Mouse (Mus musculus): ENCODE measurements around the gene Kcnma1. TPM values are rescaled to one million over a fixed set of nuclear protein-coding genes. Genes with fewer than 3 reads are reported as not detected.

Gene Kcnma1
- polyA plus RNA-seq, 1 experiment from 2014 or later, result 4.0 TPM

DNA sequence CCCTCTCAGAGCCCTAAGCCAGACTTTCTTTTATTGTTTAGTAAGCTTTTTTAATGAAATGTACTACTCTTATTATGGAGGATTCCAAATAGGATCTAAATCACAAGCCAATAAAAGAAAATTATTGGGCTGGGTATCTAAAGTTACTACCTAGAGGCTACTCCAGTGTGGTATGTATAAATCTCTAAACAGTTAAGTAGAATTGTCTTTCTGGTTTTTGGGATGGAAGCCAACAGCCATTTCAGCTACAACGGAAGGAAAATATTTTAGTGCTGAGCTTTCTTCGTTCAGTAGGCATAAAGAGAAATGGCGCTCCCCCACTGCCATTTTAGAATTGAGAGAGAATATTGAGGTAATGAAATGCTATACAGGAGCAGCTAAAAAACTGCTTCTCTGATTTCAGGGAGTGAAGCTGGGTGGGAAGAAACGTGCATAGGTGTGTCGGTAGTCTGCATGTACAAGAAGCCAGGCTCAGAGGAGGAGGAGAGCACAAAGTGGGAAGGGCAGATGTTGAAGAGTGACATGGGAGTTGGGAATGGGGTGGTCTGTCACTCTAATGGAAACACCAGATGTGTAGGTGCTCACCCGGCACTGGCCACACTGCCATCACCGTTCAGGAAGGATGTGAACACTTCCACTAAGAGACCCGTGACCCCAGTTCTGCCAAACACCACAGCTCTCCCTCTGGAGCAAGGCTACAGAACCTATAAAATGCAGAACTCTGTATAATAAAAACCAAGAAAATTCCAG, 656.6 kb downstream of the Kcnma1 start:
- Histone ChIP-seq H3K4me3 (no peak overlapping the region), H3K4me1 (peaks cover 9% of the 10 kb centered on the region; the same call in 1 of the 2 replicates), H3K27ac (no peak overlapping the region), H3K27me3 (no peaks in the 10 kb centered on the region), H3K9ac (no peak overlapping the region), H3K36me3 (no peaks in the 10 kb centered on the region), H3K9me3 (no peaks in the 10 kb centered on the region), H3K4me2 (no peak overlapping the region)
- 67% methylated on average over 8 of the region's 8 CpGs for WGBS
- no peak for ATAC-seq (ENCODE audit: insufficient number of reproducible peaks, insufficient read depth, low FRiP score, low TSS enrichment, low read depth)

DNA sequence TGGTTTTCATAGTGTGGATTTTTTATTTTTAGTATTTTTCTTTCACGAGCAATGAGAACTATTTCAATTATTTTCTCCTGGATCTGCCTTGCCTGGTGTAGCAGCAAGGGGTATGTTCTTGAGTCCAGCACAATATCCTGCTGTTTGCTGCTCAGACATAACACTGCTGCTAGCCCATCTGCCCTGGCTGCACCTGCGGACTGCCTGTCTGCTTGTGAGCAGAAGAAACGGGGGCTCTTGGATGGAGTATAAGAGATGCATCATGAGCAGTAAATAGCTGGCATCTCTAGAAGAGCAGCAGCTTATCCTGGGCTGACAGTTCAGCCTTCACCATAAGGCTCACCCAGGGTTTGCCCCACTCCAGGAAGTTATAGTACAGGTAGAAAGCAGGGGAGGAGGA, 687.5 kb downstream of the Kcnma1 start:
- Histone ChIP-seq H3K9ac (no peak overlapping the region), H3K4me2 (no peak overlapping the region), H3K4me1 (no peaks in the 10 kb centered on the region), H3K9me3 (no peaks in the 10 kb centered on the region), H3K36me3 (no peaks in the 10 kb centered on the region), H3K27ac (no peak overlapping the region), H3K4me3 (no peak overlapping the region), H3K27me3 (no peaks in the 10 kb centered on the region)
- 78% methylated on average over 3 of the region's 3 CpGs for WGBS
- ATAC-seq (ENCODE audit: insufficient number of reproducible peaks, insufficient read depth, low FRiP score, low TSS enrichment, low read depth), result no peak

- no peak for ATAC-seq (ENCODE audit: insufficient number of reproducible peaks, insufficient read depth, low FRiP score, low TSS enrichment, low read depth)
These were observed 709.0 kb downstream of the Kcnma1 start for GRCm38 (mm10) chr14:23305288-23305687.

DNA sequence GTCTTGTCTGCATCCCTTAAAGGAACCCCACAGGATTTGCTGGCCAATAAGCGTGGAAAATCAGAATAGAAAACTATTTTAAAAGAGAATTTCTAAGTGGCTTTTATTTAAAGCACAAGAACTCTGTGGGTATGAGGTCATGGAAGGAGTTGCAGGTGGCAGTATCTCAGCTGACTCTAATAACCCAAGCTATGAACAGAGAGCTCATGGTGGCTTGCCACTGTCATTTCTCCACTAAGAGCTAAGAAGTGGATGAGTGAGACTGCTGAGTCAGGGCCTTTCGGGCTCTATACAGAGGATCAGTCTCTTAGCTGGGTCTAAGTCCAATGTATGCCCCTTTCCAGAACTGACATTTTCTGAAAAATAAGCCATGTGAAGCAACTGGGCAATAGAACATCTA, 713.8 kb downstream of the Kcnma1 start:
- no peak for ATAC-seq (ENCODE audit: insufficient number of reproducible peaks, insufficient read depth, low FRiP score, low TSS enrichment, low read depth)
- H3K4me2 ChIP-seq, result no peak overlapping the region
- WGBS, result 85% methylated on average over 2 of the region's 2 CpGs
- H3K9ac ChIP-seq, result no peak overlapping the region
- no peak overlapping the region for H3K4me3 ChIP-seq
- H3K27me3 ChIP-seq, result no peaks in the 10 kb centered on the region
- H3K27ac ChIP-seq, result no peak overlapping the region
- no peaks in the 10 kb centered on the region for H3K9me3 ChIP-seq
- no peaks in the 10 kb centered on the region for H3K36me3 ChIP-seq
- H3K4me1 ChIP-seq, result peaks cover 4% of the 10 kb centered on the region

More at GRCm38 (mm10) chr14:23305288-23305687, 709.0 kb downstream of the Kcnma1 start:
- Histone ChIP-seq H3K27ac (no peak overlapping the region), H3K9ac (no peak overlapping the region), H3K27me3 (no peaks in the 10 kb centered on the region), H3K4me3 (no peak overlapping the region), H3K9me3 (no peaks in the 10 kb centered on the region), H3K4me1 (peaks cover 9% of the 10 kb centered on the region), H3K36me3 (no peaks in the 10 kb centered on the region), H3K4me2 (no peak overlapping the region)
- WGBS, result 85% methylated on average over 5 of the region's 5 CpGs

- Histone ChIP-seq H3K4me3 (no peak overlapping the region), H3K4me1 (0 out of 2 replicates have a peak, but pooled peaks cover 9% of the 10 kb centered on the region), H3K4me2 (no peak overlapping the region), H3K9ac (no peak overlapping the region), H3K27ac (peak overlapping the region; percentile 39), H3K36me3 (no peaks in the 10 kb centered on the region), H3K27me3 (no peaks in the 10 kb centered on the region), H3K9me3 (no peaks in the 10 kb centered on the region)
- WGBS, result 34% methylated on average over 2 of the region's 2 CpGs
- no peak for ATAC-seq (ENCODE audit: insufficient number of reproducible peaks, insufficient read depth, low FRiP score, low TSS enrichment, low read depth)
These were observed 723.7 kb downstream of the Kcnma1 start for GRCm38 (mm10) chr14:23290634-23291033.

- no peaks in the 10 kb centered on the region for H3K36me3 ChIP-seq
- no peaks in the 10 kb centered on the region for H3K4me1 ChIP-seq
- H3K4me2 ChIP-seq, result no peak overlapping the region
- H3K9ac ChIP-seq, result no peak overlapping the region
- no peaks in the 10 kb centered on the region for H3K27me3 ChIP-seq
- H3K27ac ChIP-seq, result no peak overlapping the region
- whole genome bisulfite sequencing, result 52% methylated on average over 4 of the region's 4 CpGs
- no peak for ATAC-seq (ENCODE audit: insufficient number of reproducible peaks, insufficient read depth, low FRiP score, low TSS enrichment, low read depth)
- no peak overlapping the region for H3K4me3 ChIP-seq
- H3K9me3 ChIP-seq, result no peaks in the 10 kb centered on the region
These were observed 747.6 kb downstream of the Kcnma1 start for GRCm38 (mm10) chr14:23266554-23267309.

- Histone ChIP-seq H3K4me3 (no peak overlapping the region), H3K27me3 (no peaks in the 10 kb centered on the region), H3K4me1 (no peaks in the 10 kb centered on the region), H3K27ac (no peak overlapping the region), H3K4me2 (no peak overlapping the region), H3K9me3 (no peaks in the 10 kb centered on the region), H3K9ac (no peak overlapping the region), H3K36me3 (no peaks in the 10 kb centered on the region)
- WGBS, result 67% methylated on average over 4 of the region's 4 CpGs
- ATAC-seq (ENCODE audit: insufficient number of reproducible peaks, insufficient read depth, low FRiP score, low TSS enrichment, low read depth), result no peak
These were observed 761.1 kb downstream of the Kcnma1 start for GRCm38 (mm10) chr14:23253154-23253553.

DNA sequence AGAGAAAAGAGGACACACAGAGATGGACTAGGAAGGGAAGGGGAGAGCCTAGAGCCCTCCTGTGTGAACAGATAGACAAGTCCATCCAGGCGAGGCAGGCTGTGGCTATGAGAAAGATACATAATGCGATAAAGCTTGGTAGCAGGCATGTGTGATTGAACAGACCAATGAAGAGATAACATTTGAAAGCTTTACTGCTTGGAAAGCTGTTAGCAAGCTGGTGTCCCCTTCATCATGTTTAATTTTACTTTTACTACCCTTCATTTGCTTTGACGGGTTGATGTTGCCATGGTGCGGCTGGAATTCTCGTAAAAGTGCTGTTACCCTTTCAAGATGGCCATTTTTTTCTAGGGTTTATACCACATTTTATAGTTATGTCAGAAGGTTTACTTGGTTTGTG, 769.8 kb downstream of the Kcnma1 start:
- no peak overlapping the region for H3K9ac ChIP-seq
- H3K4me3 ChIP-seq, result no peak overlapping the region
- H3K9me3 ChIP-seq, result no peaks in the 10 kb centered on the region
- H3K27me3 ChIP-seq, result no peaks in the 10 kb centered on the region
- WGBS, result 83% methylated on average over 5 of the region's 5 CpGs
- no peak overlapping the region for H3K27ac ChIP-seq
- no peaks in the 10 kb centered on the region for H3K36me3 ChIP-seq
- H3K4me1 ChIP-seq, result no peaks in the 10 kb centered on the region
- ATAC-seq (ENCODE audit: insufficient number of reproducible peaks, insufficient read depth, low FRiP score, low TSS enrichment, low read depth), result no peak
- H3K4me2 ChIP-seq, result no peak overlapping the region

- ATAC-seq (ENCODE audit: insufficient number of reproducible peaks, insufficient read depth, low FRiP score, low TSS enrichment, low read depth), result no peak
- Histone ChIP-seq H3K36me3 (no peaks in the 10 kb centered on the region), H3K4me1 (no peaks in the 10 kb centered on the region)
These were observed 770.4 kb downstream of the Kcnma1 start for GRCm38 (mm10) chr14:23243857-23244256.

More at GRCm38 (mm10) chr14:23243857-23244256, 770.4 kb downstream of the Kcnma1 start:
- no peak overlapping the region for H3K9ac ChIP-seq
- H3K9me3 ChIP-seq, result no peaks in the 10 kb centered on the region
- no peak overlapping the region for H3K4me3 ChIP-seq
- H3K4me2 ChIP-seq, result no peak overlapping the region
- no peaks in the 10 kb centered on the region for H3K27me3 ChIP-seq
- no peak overlapping the region for H3K27ac ChIP-seq

Other genes with a start within 250 kb of the Kcnma1 start
- 27.3 and 34.2 TPM in 2 replicates for gene Dlg5, start 231.4 kb upstream of the Kcnma1 start, polyA plus RNA-seq (2015; fragmentation: Nextera tagmentation; extraction: Ambion mirVana)

Data from embryonic facial prominence, embryonic 13.5 days (tissue).